Mouse (Mus musculus): ENCODE results near the gene Macrod2.

GRCm38 (mm10) chr2:140389525-140389924 is 5.6 kb upstream of the Macrod2 start, which contains the start of gene Sel1l2:
- no peak for TF ChIP-seq CTCF (IDR thresholded peaks at IDR 0.05; ENCODE audit: borderline replicate concordance, insufficient read depth, low read depth, low read length)
- TF ChIP-seq POLR2A (IDR thresholded peaks at IDR 0.05; ENCODE audit: borderline replicate concordance, insufficient read depth, low read length): no peak

Measured in cerebellum, adult 2 months (tissue).